Mouse (Mus musculus): ENCODE results near the gene Zc3h6. TPM values are rescaled to one million over a fixed set of nuclear protein-coding genes. Genes with fewer than 3 reads are reported as not detected.
"Not testable (repeated sequence)": the region's sequence is repeated elsewhere in the genome, so short reads cannot be mapped to it uniquely, and the experiment has no call there.

Zc3h6 gene
- polyA plus RNA-seq, 1 experiment from 2014 or later = 3.7 TPM

GRCm38 (mm10) chr2:128967661-128968441, 649 bp downstream of the Zc3h6 start, which contains the start of gene Gm10762:
Gene Gm10762 (minus strand): TSS chr2:128967725.
- Histone ChIP-seq H3K27ac (peak within 1 kb of the TSS; percentile 100), H3K9ac (peak within 1 kb of the TSS; percentile 100), H3K36me3 (no peaks in the 10 kb centered on the region), H3K4me3 (peak within 1 kb of the TSS; percentile 86), H3K27me3 (no peaks in the 10 kb centered on the region), H3K4me2 (peak within 1 kb of the TSS; percentile 63), H3K9me3 (no peaks in the 10 kb centered on the region), H3K4me1 (peaks cover 10% of the 10 kb centered on the region)
- whole genome bisulfite sequencing = under 1% methylated on average over 60 of the region's 80 CpGs
- ATAC-seq (ENCODE audit: insufficient number of reproducible peaks, insufficient read depth, low FRiP score, low TSS enrichment, low read depth) = peak; percentile 73

- Histone ChIP-seq H3K9ac (peak overlapping the region; percentile 100), H3K36me3 (no peaks in the 10 kb centered on the region), H3K4me2 (peak overlapping the region; percentile 63), H3K4me1 (peaks cover 10% of the 10 kb centered on the region), H3K27ac (peak overlapping the region; percentile 100; the same call in 1 of the 2 replicates), H3K9me3 (no peaks in the 10 kb centered on the region), H3K27me3 (no peaks in the 10 kb centered on the region), H3K4me3 (peak overlapping the region; percentile 86)
- ATAC-seq (ENCODE audit: insufficient number of reproducible peaks, insufficient read depth, low FRiP score, low TSS enrichment, low read depth) = no peak
Measured at GRCm38 (mm10) chr2:128968475-128969083, 1.4 kb downstream of the Zc3h6 start.

GRCm38 (mm10) chr2:128972301-128972700, 5.1 kb downstream of the Zc3h6 start:
- Histone ChIP-seq H3K9me3 (no peaks in the 10 kb centered on the region), H3K27me3 (no peaks in the 10 kb centered on the region), H3K27ac (no peak overlapping the region), H3K36me3 (no peaks in the 10 kb centered on the region), H3K4me3 (no peak overlapping the region), H3K4me2 (no peak overlapping the region), H3K9ac (no peak overlapping the region), H3K4me1 (0 out of 2 replicates have a peak, but pooled peaks cover 3% of the 10 kb centered on the region)
- ATAC-seq (ENCODE audit: insufficient number of reproducible peaks, insufficient read depth, low FRiP score, low TSS enrichment, low read depth) = no peak

GRCm38 (mm10) chr2:128975572-128975971, 8.4 kb downstream of the Zc3h6 start:
- no peak overlapping the region for H3K4me2 ChIP-seq
- no peak overlapping the region for H3K9ac ChIP-seq
- no peaks in the 10 kb centered on the region for H3K36me3 ChIP-seq
- 68% methylated on average over 4 of the region's 4 CpGs for WGBS
- no peak overlapping the region for H3K27ac ChIP-seq
- H3K9me3 ChIP-seq = no peaks in the 10 kb centered on the region
- no peaks in the 10 kb centered on the region for H3K27me3 ChIP-seq
- no peak overlapping the region for H3K4me3 ChIP-seq
- H3K4me1 ChIP-seq = no peaks in the 10 kb centered on the region
- ATAC-seq (ENCODE audit: insufficient number of reproducible peaks, insufficient read depth, low FRiP score, low TSS enrichment, low read depth) = no peak

GRCm38 (mm10) chr2:128984746-128985145, 17.5 kb downstream of the Zc3h6 start:
- no peaks in the 10 kb centered on the region for H3K27me3 ChIP-seq
- no peaks in the 10 kb centered on the region for H3K9me3 ChIP-seq
- H3K4me2 ChIP-seq = no peak overlapping the region
- no peak overlapping the region for H3K9ac ChIP-seq
- ATAC-seq (ENCODE audit: insufficient number of reproducible peaks, insufficient read depth, low FRiP score, low TSS enrichment, low read depth) = no peak
- H3K4me3 ChIP-seq = no peak overlapping the region
- no peak overlapping the region for H3K27ac ChIP-seq
- no peaks in the 10 kb centered on the region for H3K4me1 ChIP-seq
- WGBS = 85% methylated on average over 3 of the region's 3 CpGs
- H3K36me3 ChIP-seq = no peaks in the 10 kb centered on the region

GRCm38 (mm10) chr2:129004872-129005271, 37.7 kb downstream of the Zc3h6 start:
- Histone ChIP-seq H3K36me3 (no peaks in the 10 kb centered on the region), H3K9ac (no peak overlapping the region), H3K4me3 (no peak overlapping the region), H3K9me3 (no peaks in the 10 kb centered on the region), H3K4me1 (no peaks in the 10 kb centered on the region), H3K27me3 (no peaks in the 10 kb centered on the region), H3K27ac (no peak overlapping the region), H3K4me2 (no peak overlapping the region)
- ATAC-seq (ENCODE audit: insufficient number of reproducible peaks, insufficient read depth, low FRiP score, low TSS enrichment, low read depth) = no peak

- H3K36me3 ChIP-seq = no peaks in the 10 kb centered on the region
- H3K9ac ChIP-seq = no peak overlapping the region
- H3K4me2 ChIP-seq = no peak overlapping the region
- H3K4me3 ChIP-seq = no peak overlapping the region
- H3K27me3 ChIP-seq = no peaks in the 10 kb centered on the region
- no peaks in the 10 kb centered on the region for H3K9me3 ChIP-seq
- WGBS = 58% methylated on average over 4 of the region's 4 CpGs
- no peak overlapping the region for H3K27ac ChIP-seq
- no peak for ATAC-seq (ENCODE audit: insufficient number of reproducible peaks, insufficient read depth, low FRiP score, low TSS enrichment, low read depth)
- H3K4me1 ChIP-seq = no peaks in the 10 kb centered on the region
Measured at GRCm38 (mm10) chr2:129006194-129006749, 39.1 kb downstream of the Zc3h6 start.

GRCm38 (mm10) chr2:129008867-129009266, 41.7 kb downstream of the Zc3h6 start:
- not testable (repeated sequence) for H3K27ac ChIP-seq; H3K4me1 ChIP-seq; H3K36me3 ChIP-seq; H3K4me3 ChIP-seq; H3K27me3 ChIP-seq; ATAC-seq (ENCODE audit: insufficient number of reproducible peaks, insufficient read depth, low FRiP score, low TSS enrichment, low read depth); H3K9ac ChIP-seq; H3K9me3 ChIP-seq; H3K4me2 ChIP-seq
- 80% methylated on average over 2 of the region's 2 CpGs for WGBS

GRCm38 (mm10) chr2:129020106-129020505, 52.9 kb downstream of the Zc3h6 start:
- no peak for ATAC-seq (ENCODE audit: insufficient number of reproducible peaks, insufficient read depth, low FRiP score, low TSS enrichment, low read depth)
- no peak overlapping the region for H3K4me2 ChIP-seq
- no peak overlapping the region for H3K4me3 ChIP-seq
- 80% methylated on average over 2 of the region's 2 CpGs for WGBS
- H3K27ac ChIP-seq = no peak overlapping the region
- no peaks in the 10 kb centered on the region for H3K27me3 ChIP-seq
- H3K9ac ChIP-seq = no peak overlapping the region
- no peaks in the 10 kb centered on the region for H3K4me1 ChIP-seq
- no peaks in the 10 kb centered on the region for H3K9me3 ChIP-seq
- H3K36me3 ChIP-seq = peaks cover 4% of the 10 kb centered on the region; the same call in 1 of the 2 replicates

- no peaks in the 10 kb centered on the region for H3K4me1 ChIP-seq
- H3K9me3 ChIP-seq = no peaks in the 10 kb centered on the region
- no peak for ATAC-seq (ENCODE audit: insufficient number of reproducible peaks, insufficient read depth, low FRiP score, low TSS enrichment, low read depth)
- H3K36me3 ChIP-seq = no peaks in the 10 kb centered on the region
- no peak overlapping the region for H3K27ac ChIP-seq
- no peak overlapping the region for H3K4me3 ChIP-seq
- 78% methylated on average over 9 of the region's 9 CpGs for WGBS
- no peak overlapping the region for H3K4me2 ChIP-seq
- no peaks in the 10 kb centered on the region for H3K27me3 ChIP-seq
- H3K9ac ChIP-seq = no peak overlapping the region
Measured at GRCm38 (mm10) chr2:129024820-129025219, 57.6 kb downstream of the Zc3h6 start.

GRCm38 (mm10) chr2:129035381-129035780, 68.2 kb downstream of the Zc3h6 start:
- WGBS = 80% methylated on average over 5 of the region's 5 CpGs
- no peak overlapping the region for H3K4me2 ChIP-seq
- H3K9ac ChIP-seq = no peak overlapping the region
- H3K4me1 ChIP-seq = peaks cover 12% of the 10 kb centered on the region
- H3K27ac ChIP-seq = no peak overlapping the region
- H3K4me3 ChIP-seq = no peak overlapping the region
- no peaks in the 10 kb centered on the region for H3K9me3 ChIP-seq
- H3K27me3 ChIP-seq = peaks cover 46% of the 10 kb centered on the region
- no peaks in the 10 kb centered on the region for H3K36me3 ChIP-seq
- ATAC-seq (ENCODE audit: insufficient number of reproducible peaks, insufficient read depth, low FRiP score, low TSS enrichment, low read depth) = no peak

GRCm38 (mm10) chr2:129038426-129038936, 71.3 kb downstream of the Zc3h6 start:
- Histone ChIP-seq H3K36me3 (no peaks in the 10 kb centered on the region), H3K4me1 (peaks cover 12% of the 10 kb centered on the region), H3K4me3 (peak overlapping the region; percentile 48), H3K27me3 (peaks cover 57% of the 10 kb centered on the region), H3K9me3 (no peaks in the 10 kb centered on the region), H3K4me2 (peak overlapping the region; percentile 91), H3K9ac (peak overlapping the region; percentile 67), H3K27ac (no peak overlapping the region)
- no peak for ATAC-seq (ENCODE audit: insufficient number of reproducible peaks, insufficient read depth, low FRiP score, low TSS enrichment, low read depth)
- WGBS = 33% methylated on average over 15 of the region's 15 CpGs
